Mouse (Mus musculus): ENCODE data around the gene Ppp4r4.

- TF ChIP-seq ZNF384 (IDR thresholded peaks at IDR 0.05; ENCODE audit: low read depth, low read length): no peak
- no peak for TF ChIP-seq HCFC1 (IDR thresholded peaks at IDR 0.05; ENCODE audit: borderline replicate concordance, insufficient read depth, low read length)
- no peak for TF ChIP-seq CHD2 (IDR thresholded peaks at IDR 0.05; ENCODE audit: low read depth, low read length)
- no peak for TF ChIP-seq ZC3H11A (IDR thresholded peaks at IDR 0.05; ENCODE audit: borderline replicate concordance, low read depth, low read length)
These were observed 739 bp downstream of the Ppp4r4 start for GRCm38 (mm10) chr12:103532649-103533395.

All from ES-E14 (cell line).